Mouse (Mus musculus) heart, adult 2 months (tissue): Measurements from ENCODE around the gene Stambpl1.

Experiments used
- CTCF ChIP-seq: fragments of 200-600 bp; IDR thresholded peaks from 2 replicates; pipeline ENCODE4 v1.8.1; 2022; ENCODE audit warnings: antibody characterized with exemption, mild to moderate bottlenecking, moderate library complexity
- POLR2A ChIP-seq: fragments of 200-500 bp; IDR thresholded peaks from 2 replicates; pipeline ENCODE4 v1.6.1; 2011; ENCODE audit warnings: mild to moderate bottlenecking, low read depth, low read length, control low read depth; ENCODE audit not compliant: insufficient read depth

DNA sequence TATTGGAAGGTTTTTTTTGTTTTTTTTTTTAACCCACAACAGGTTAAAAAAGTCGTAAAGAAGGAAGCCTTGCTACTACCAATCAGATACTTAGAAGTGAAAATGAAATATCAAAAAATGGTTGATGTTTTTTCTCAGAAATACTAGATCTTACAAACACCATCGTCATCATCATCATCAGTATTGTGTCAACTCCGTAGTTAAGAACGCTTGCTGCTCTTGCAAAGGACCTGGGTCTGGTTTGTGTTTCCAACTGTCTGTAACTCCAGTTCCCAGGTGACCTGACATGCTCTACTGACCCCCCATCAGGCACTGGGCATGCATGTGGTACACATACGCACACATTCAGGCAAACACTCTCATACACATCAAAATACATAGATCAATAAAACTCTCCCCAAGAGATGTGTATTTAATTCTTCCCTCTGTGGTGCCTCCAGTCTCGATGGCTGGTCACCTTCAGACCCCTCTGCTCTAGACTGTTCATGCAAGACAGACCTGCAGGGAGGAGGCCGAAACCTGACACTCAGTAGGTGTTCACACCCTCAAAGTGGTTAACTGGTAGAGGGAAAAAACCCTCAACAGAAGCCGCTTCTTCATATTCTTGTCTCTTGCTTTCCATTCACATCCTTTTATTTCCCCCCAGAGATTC lies 18.0 kb downstream of the Stambpl1 start:
- no peak for TF ChIP-seq POLR2A
- no peak for TF ChIP-seq CTCF
